Mouse (Mus musculus) cerebellum, adult 9-10 months (tissue): ENCODE results near the gene Elane.

ENCODE experiments used
- DNase-seq: peaks from one replicate; pipeline ENCODE4 v3.0.0; 2022

Gene Elane

GRCm38 (mm10) chr10:79916081-79916480 is 30.0 kb downstream of the Elane start:
- DNase-seq, result peak; percentile 58

- peak; percentile 84 for DNase-seq
Measured at GRCm38 (mm10) chr10:79916808-79917531, 30.9 kb downstream of the Elane start, which contains the start of gene Kiss1r. Kiss1r (plus strand) TSS chr10:79916971.

- DNase-seq, result peak; percentile 54
Measured at GRCm38 (mm10) chr10:79917532-79918100, 31.6 kb downstream of the Elane start.

GRCm38 (mm10) chr10:79918231-79919078 is 32.4 kb downstream of the Elane start:
- DNase-seq, result peak; percentile 59

GRCm38 (mm10) chr10:79919251-79919849 is 33.3 kb downstream of the Elane start:
- peak; percentile 57 for DNase-seq

GRCm38 (mm10) chr10:79920056-79920890 is 34.2 kb downstream of the Elane start:
- peak; percentile 51 for DNase-seq

GRCm38 (mm10) chr10:79920958-79921535 is 35.0 kb downstream of the Elane start, which contains the start of gene R3hdm4:
R3hdm4 (minus strand) TSS chr10:79921208.
- DNase-seq, result peak; percentile 47

- peak; percentile 55 for DNase-seq
Measured at GRCm38 (mm10) chr10:79921572-79921971, 35.5 kb downstream of the Elane start.

GRCm38 (mm10) chr10:79924998-79925784 is 39.1 kb downstream of the Elane start:
- peak; percentile 98 for DNase-seq

GRCm38 (mm10) chr10:79925785-79926490 is 39.9 kb downstream of the Elane start:
- peak; percentile 65 for DNase-seq

- peak; percentile 89 for DNase-seq
Measured at GRCm38 (mm10) chr10:79926491-79927323, 40.7 kb downstream of the Elane start, which contains the start of gene Arid3a. Arid3a (plus strand) TSS chr10:79927043.

GRCm38 (mm10) chr10:79927324-79928029 is 41.4 kb downstream of the Elane start:
- DNase-seq, result peak; percentile 72

- DNase-seq, result peak; percentile 69
Measured at GRCm38 (mm10) chr10:79928030-79928694, 42.1 kb downstream of the Elane start.

- peak; percentile 57 for DNase-seq
Measured at GRCm38 (mm10) chr10:79928907-79929701, 43.1 kb downstream of the Elane start.

GRCm38 (mm10) chr10:79929967-79930825 is 44.1 kb downstream of the Elane start:
- peak; percentile 64 for DNase-seq

- DNase-seq, result no peak
Measured at GRCm38 (mm10) chr10:79930826-79931186, 44.8 kb downstream of the Elane start.
